8 mouse cellular contexts compared by ENCODE assay signal in the genomic region with DNA sequence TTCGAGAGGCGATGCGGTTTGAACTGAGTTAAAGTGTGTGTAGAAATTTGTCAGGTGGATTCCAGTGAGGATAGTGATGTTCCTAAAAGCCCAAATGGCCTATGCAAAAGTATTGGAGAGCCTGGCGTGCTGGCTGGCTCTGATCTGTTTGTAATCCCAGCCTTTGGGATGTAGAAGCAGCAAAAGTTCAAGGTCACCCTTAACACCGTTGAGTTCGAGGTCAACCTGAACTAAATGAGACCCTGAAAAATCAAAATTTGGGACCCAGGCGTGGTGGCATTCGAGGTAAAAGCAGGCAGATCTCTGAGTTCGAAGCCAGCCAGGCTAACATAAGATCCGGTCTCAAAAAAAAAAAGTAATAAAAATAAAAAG. TPM values are rescaled to one million over a fixed set of nuclear protein-coding genes. Genes with fewer than 3 reads are reported as not detected.
DNase-seq lines count a peak whose midpoint lies in the region; ATAC-seq and TF ChIP-seq lines count a peak whose summit lies in the region.

No protein-coding gene starts in this region.

- H3K9ac ChIP-seq in lung, embryonic 14.5 days = peak overlapping the region; percentile 82
- peak overlapping the region; percentile 63 for H3K9ac ChIP-seq in embryonic facial prominence, embryonic 15.5 days
- H3K9ac ChIP-seq in intestine, embryonic 16.5 days (ENCODE audit: low read depth, low read length) = peak overlapping the region; percentile 86
- H3K9ac ChIP-seq in neural tube, embryonic 14.5 days (replicated peaks; ENCODE audit: low read depth, low read length) = peak overlapping the region; percentile 75

- WGBS in lung, embryonic 14.5 days = 40% methylated on average over 10 of the region's 10 CpGs
- 44% methylated on average over 10 of the region's 10 CpGs for WGBS in embryonic facial prominence, embryonic 15.5 days
- 41% methylated on average over 10 of the region's 10 CpGs for WGBS in intestine, embryonic 16.5 days
- 48% methylated on average over 10 of the region's 10 CpGs for WGBS in neural tube, embryonic 14.5 days

- 0 out of 2 replicates have a peak, but pooled peaks cover 7% of the 10 kb centered on the region for H3K36me3 ChIP-seq in lung, embryonic 14.5 days (ENCODE audit: insufficient read depth)
- H3K36me3 ChIP-seq in embryonic facial prominence, embryonic 15.5 days = no peaks in the 10 kb centered on the region
- no peaks in the 10 kb centered on the region for H3K36me3 ChIP-seq in intestine, embryonic 16.5 days (ENCODE audit: control insufficient read depth, insufficient read depth, low read length)
- no peaks in the 10 kb centered on the region for H3K36me3 ChIP-seq in neural tube, embryonic 14.5 days (ENCODE audit: control insufficient read depth, insufficient read depth, low read length)

- ATAC-seq in lung, embryonic 14.5 days (ENCODE audit: insufficient read depth) = no peak
- ATAC-seq in embryonic facial prominence, embryonic 15.5 days (ENCODE audit: insufficient number of reproducible peaks, low FRiP score, low TSS enrichment, low read depth) = no peak
- ATAC-seq in intestine, embryonic 16.5 days = no peak
- no peak for ATAC-seq in neural tube, embryonic 14.5 days (ENCODE audit: low read depth)

- H3K4me1 ChIP-seq in lung, embryonic 14.5 days (ENCODE audit: insufficient read depth) = peaks cover 7% of the 10 kb centered on the region
- H3K4me1 ChIP-seq in embryonic facial prominence, embryonic 15.5 days = peaks cover 18% of the 10 kb centered on the region
- peaks cover 20% of the 10 kb centered on the region for H3K4me1 ChIP-seq in intestine, embryonic 16.5 days (ENCODE audit: control insufficient read depth, insufficient read depth, low read length)
- H3K4me1 ChIP-seq in neural tube, embryonic 14.5 days (ENCODE audit: control insufficient read depth, insufficient read depth, low read length) = peaks cover 7% of the 10 kb centered on the region

- peak overlapping the region; percentile 76 for H3K4me2 ChIP-seq in lung, embryonic 14.5 days
- H3K4me2 ChIP-seq in embryonic facial prominence, embryonic 15.5 days (replicated peaks) = peak overlapping the region; percentile 80
- H3K4me2 ChIP-seq in intestine, embryonic 16.5 days (ENCODE audit: low read depth, low read length) = peak overlapping the region; percentile 91
- peak overlapping the region; percentile 78 for H3K4me2 ChIP-seq in neural tube, embryonic 14.5 days (ENCODE audit: low read depth, low read length)

- no peak for DNase-seq in lung, embryonic 14.5 days
- no peak for DNase-seq in lung, postnatal 4 days
- no peak for DNase-seq in adrenal gland, adult (ENCODE audit: inconsistent age in 2 of 2, low spot score in 1 of 2)
- DNase-seq in c-Kit-positive CD71-positive TER-119-positive erythroid progenitor cells, embryonic 14.5 days (ENCODE audit: low spot score) = no peak
- DNase-seq in thymus, postnatal 4 days = no peak

- no peaks in the 10 kb centered on the region for H3K9me3 ChIP-seq in lung, embryonic 14.5 days (ENCODE audit: low read depth, low read length)
- H3K9me3 ChIP-seq in embryonic facial prominence, embryonic 15.5 days (replicated peaks) = no peaks in the 10 kb centered on the region
- no peaks in the 10 kb centered on the region for H3K9me3 ChIP-seq in intestine, embryonic 16.5 days (ENCODE audit: control insufficient read depth, low read length)
- H3K9me3 ChIP-seq in neural tube, embryonic 14.5 days (ENCODE audit: control insufficient read depth, low read length) = no peaks in the 10 kb centered on the region

- peak overlapping the region; percentile 76 for H3K27ac ChIP-seq in lung, embryonic 14.5 days (ENCODE audit: low read depth)
- peak overlapping the region; percentile 44; the same call in 1 of the 2 replicates for H3K27ac ChIP-seq in embryonic facial prominence, embryonic 15.5 days (replicated peaks)
- H3K27ac ChIP-seq in intestine, embryonic 16.5 days (ENCODE audit: low read length) = peak overlapping the region; percentile 63
- H3K27ac ChIP-seq in neural tube, embryonic 14.5 days (ENCODE audit: low read depth, low read length) = no peak overlapping the region

- TF ChIP-seq CTCF in lung, embryonic 14.5 days (IDR thresholded peaks at IDR 0.05; ENCODE audit: low read depth) = no peak

- H3K27me3 ChIP-seq in lung, embryonic 14.5 days (ENCODE audit: insufficient read depth, low read length) = no peaks in the 10 kb centered on the region
- no peaks in the 10 kb centered on the region for H3K27me3 ChIP-seq in embryonic facial prominence, embryonic 15.5 days
- no peaks in the 10 kb centered on the region for H3K27me3 ChIP-seq in intestine, embryonic 16.5 days (replicated peaks; ENCODE audit: control insufficient read depth, insufficient read depth, low read length)
- no peaks in the 10 kb centered on the region for H3K27me3 ChIP-seq in neural tube, embryonic 14.5 days (ENCODE audit: control insufficient read depth, insufficient read depth, low read length)

- peak overlapping the region; percentile 94 for H3K4me3 ChIP-seq in lung, embryonic 14.5 days (ENCODE audit: low read depth, low read length)
- H3K4me3 ChIP-seq in embryonic facial prominence, embryonic 15.5 days (replicated peaks) = peak overlapping the region; percentile 97
- peak overlapping the region; percentile 93 for H3K4me3 ChIP-seq in intestine, embryonic 16.5 days (ENCODE audit: low read length)
- peak overlapping the region; percentile 74 for H3K4me3 ChIP-seq in neural tube, embryonic 14.5 days (ENCODE audit: low read depth, low read length)

RNA-seq across cellular contexts. Expression of a gene that starts 0.6 kb away (rescaled TPM):
- 14.2 and 17.3 TPM in 2 replicates for polyA plus RNA-seq in lung, embryonic 14.5 days (2014; fragmentation: Nextera tagmentation; extraction: Ambion mirVana)
- 13.2 and 13.8 TPM in 2 replicates for polyA plus RNA-seq in embryonic facial prominence, embryonic 15.5 days (2015; fragmentation: Nextera tagmentation; extraction: Ambion mirVana)
- 7.2 and 8.2 TPM in 2 replicates for polyA plus RNA-seq in intestine, embryonic 16.5 days (2015; fragmentation: Nextera tagmentation; extraction: Ambion mirVana)
- 15.3 and 17.7 TPM in 2 replicates for polyA plus RNA-seq in neural tube, embryonic 14.5 days (2014; fragmentation: Nextera tagmentation; extraction: Ambion mirVana)

RNA-seq across cellular contexts. Expression of a gene that starts 0.8 kb away (rescaled TPM):
- polyA plus RNA-seq in lung, embryonic 14.5 days (2014; fragmentation: Nextera tagmentation; extraction: Ambion mirVana) = 185 and 186 TPM in 2 replicates
- 92.7 and 96.4 TPM in 2 replicates for polyA plus RNA-seq in embryonic facial prominence, embryonic 15.5 days (2015; fragmentation: Nextera tagmentation; extraction: Ambion mirVana)
- polyA plus RNA-seq in intestine, embryonic 16.5 days (2015; fragmentation: Nextera tagmentation; extraction: Ambion mirVana) = 82.8 and 91.9 TPM in 2 replicates
- 41.4 and 46.5 TPM in 2 replicates for polyA plus RNA-seq in neural tube, embryonic 14.5 days (2014; fragmentation: Nextera tagmentation; extraction: Ambion mirVana)
